Mouse (Mus musculus): ENCODE measurements around the gene Rdh9. TPM values are rescaled to one million over a fixed set of nuclear protein-coding genes. Genes with fewer than 3 reads are reported as not detected.
"Not testable (repeated sequence)": the region's sequence is repeated elsewhere in the genome, so short reads cannot be mapped to it uniquely, and the experiment has no call there.

The Rdh9 gene
- total RNA-seq, 2 experiments from 2014 or later, result 0.53 to 0.55 TPM

GRCm38 (mm10) chr10:127834186-127834585 lies 58.0 kb downstream of the Rdh9 start:
- intact Hi-C loops (cut with DNase I); DNase-seq (ENCODE audit: low spot score in 2 of 2): not testable (repeated sequence)

- no peak for DNase-seq (ENCODE audit: low spot score in 2 of 2)
- intact Hi-C loops (cut with DNase I), result no loop called here
Observed at GRCm38 (mm10) chr10:127835292-127835691, 59.1 kb downstream of the Rdh9 start.

- intact Hi-C loops (cut with DNase I); DNase-seq (ENCODE audit: low spot score in 2 of 2): not testable (repeated sequence)
Observed at GRCm38 (mm10) chr10:127837793-127838192, 61.6 kb downstream of the Rdh9 start.

- DNase-seq (ENCODE audit: low spot score in 2 of 2), result peak in 1 of 2 experiments; percentile 59
- intact Hi-C loops (cut with DNase I), result no loop called here
Observed at GRCm38 (mm10) chr10:127838539-127838938, 62.4 kb downstream of the Rdh9 start.

- intact Hi-C loops (cut with DNase I), result no loop called here
- no peak for DNase-seq (ENCODE audit: low spot score in 2 of 2)
Observed at GRCm38 (mm10) chr10:127840776-127841175, 64.6 kb downstream of the Rdh9 start.

Other genes starting within 250 kb of the Rdh9 start
- gene Nxph4, start 241.8 kb upstream of the Rdh9 start, total RNA-seq (2021), result 1 to 10 TPM; 5.5 to 6.9 TPM
- gene Lrp1, start 155.2 kb upstream of the Rdh9 start, total RNA-seq (2021), result 100 to 1,000 TPM; 277 to 285 TPM
- 10 to 100 TPM in 1 of 2 experiments, 1 to 10 TPM in 1; 8.8 to 10.2 TPM for gene Stat6, start 133.4 kb upstream of the Rdh9 start, total RNA-seq (2021)
- gene Nemp1, start 109.5 kb upstream of the Rdh9 start, total RNA-seq (2021), result 1 to 10 TPM; 3.6 to 3.9 TPM
- gene Nab2, start 107.8 kb upstream of the Rdh9 start, total RNA-seq (2021), result 10 to 100 TPM; 40.2 to 43.9 TPM
- gene Myo1a, start 71.2 kb upstream of the Rdh9 start, total RNA-seq (2021), result 1 to 10 TPM in 1 of 2 experiments, under 1 TPM in 1; 0.39 to 1.1 TPM
- 10 to 100 TPM; 18.3 to 18.5 TPM for gene Tac2, start 51.9 kb upstream of the Rdh9 start, total RNA-seq (2021)
- gene Zbtb39, start 36.8 kb upstream of the Rdh9 start, total RNA-seq (2021), result 1 to 10 TPM; 8.5 to 8.7 TPM
- 1 to 10 TPM; 1.5 to 1.9 TPM for gene Gpr182, start 24.7 kb upstream of the Rdh9 start, total RNA-seq (2021)
- gene Rdh1, start 16.7 kb upstream of the Rdh9 start, total RNA-seq (2021), result under 1 TPM; 0.09 to 0.14 TPM
- gene Rdh16f1, start 16.6 kb upstream of the Rdh9 start, total RNA-seq (2021), result not detected
- gene Rdh16, start 24.8 kb downstream of the Rdh9 start, total RNA-seq (2021), result under 1 TPM; 0.11 to 0.14 TPM
- gene Rdh19, start 73.5 kb downstream of the Rdh9 start, total RNA-seq (2021), result not detected
- not detected for gene Rdh16f2, start 90.1 kb downstream of the Rdh9 start, total RNA-seq (2021)
- not detected for gene Rdh7, start 112.4 kb downstream of the Rdh9 start, total RNA-seq (2021)
- not detected for gene Sdr9c7, start 122.1 kb downstream of the Rdh9 start, total RNA-seq (2021)
- not detected for gene Hsd17b6, start 231.2 kb downstream of the Rdh9 start, total RNA-seq (2021)
- gene Prim1, start 238.8 kb downstream of the Rdh9 start, total RNA-seq (2021), result 1 to 10 TPM; 6.2 to 6.9 TPM

Measured in left cerebral cortex, postnatal 25 days (tissue).